Mouse (Mus musculus) kidney, postnatal 25 days (tissue): ENCODE results near the gene Gm3336.

ENCODE experiments used
- DNase-seq, 2 experiments: peaks; one replicate each; pipeline ENCODE4 v3.0.0; 2021; ENCODE audit warnings: mixed read lengths in 2 of 2

Gm3336 gene

DNA sequence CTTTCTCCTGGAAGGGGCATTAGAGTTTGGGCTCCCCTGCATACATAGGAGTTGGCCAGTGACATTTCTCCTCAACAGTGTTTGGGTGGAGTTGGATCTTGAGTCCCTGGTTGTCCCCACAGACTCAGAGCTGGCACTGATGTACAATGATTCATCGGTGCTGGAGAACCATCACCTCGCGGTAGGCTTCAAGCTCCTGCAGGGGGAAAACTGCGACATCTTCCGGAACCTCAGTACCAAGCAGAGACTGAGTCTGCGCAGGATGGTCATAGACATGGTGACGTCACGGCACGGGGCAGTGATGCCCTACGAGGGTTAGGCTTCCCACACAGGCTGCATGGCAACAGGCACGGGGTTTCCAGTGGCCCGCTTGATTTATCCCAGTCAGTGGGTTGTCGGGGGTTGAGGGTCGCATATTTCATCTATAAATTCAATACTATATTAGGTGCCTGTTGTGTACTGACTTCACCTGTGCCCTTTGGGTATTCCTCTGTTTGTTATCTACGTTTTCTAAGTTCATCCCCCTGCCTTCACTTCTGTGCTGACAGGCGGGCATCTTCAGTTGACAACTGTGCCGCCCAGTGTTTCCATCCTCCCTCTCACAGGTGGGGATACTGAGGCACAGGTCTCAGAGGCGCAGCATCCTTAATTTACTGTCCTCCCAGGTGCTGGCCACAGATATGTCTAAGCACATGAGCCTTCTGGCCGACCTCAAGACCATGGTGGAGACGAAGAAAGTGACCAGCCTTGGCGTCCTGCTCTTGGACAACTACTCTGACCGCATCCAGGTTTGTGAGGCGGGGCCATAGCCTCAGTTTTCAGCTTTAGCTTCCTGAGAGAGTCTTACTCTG, 30.1 kb downstream of the Gm3336 start:
- peak in 1 of 2 experiments; percentile 40 for DNase-seq

- DNase-seq: peak in 1 of 2 experiments; percentile 33
These were observed 30.8 kb downstream of the Gm3336 start for GRCm38 (mm10) chr8:70749097-70749674.

- DNase-seq: peak in 1 of 2 experiments; percentile 42
These were observed 31.9 kb downstream of the Gm3336 start for GRCm38 (mm10) chr8:70750128-70750680.

GRCm38 (mm10) chr8:70752000-70752764, 33.8 kb downstream of the Gm3336 start:
- DNase-seq: peak; percentile 89 to 95

DNA sequence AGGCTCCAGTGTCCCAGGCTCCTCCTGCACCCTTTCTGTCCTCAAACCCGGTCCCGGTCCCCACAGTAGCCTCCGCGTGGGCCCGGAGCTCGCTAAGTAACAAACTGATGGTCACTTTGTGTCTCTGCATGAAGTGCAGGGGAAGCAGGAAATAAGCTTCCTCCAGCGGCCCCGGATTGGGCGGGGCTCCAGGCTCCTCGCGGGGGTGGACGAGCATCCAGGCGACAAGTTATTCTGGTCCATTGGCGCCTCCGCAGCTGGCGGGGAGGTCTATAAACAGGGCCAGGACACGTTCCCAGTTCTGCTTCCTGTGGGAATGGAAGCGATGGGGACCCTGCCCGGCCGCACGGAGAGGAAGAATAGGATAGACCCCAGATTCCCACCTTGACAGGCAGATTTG, 34.8 kb downstream of the Gm3336 start:
- DNase-seq: peak; percentile 87 to 95

DNA sequence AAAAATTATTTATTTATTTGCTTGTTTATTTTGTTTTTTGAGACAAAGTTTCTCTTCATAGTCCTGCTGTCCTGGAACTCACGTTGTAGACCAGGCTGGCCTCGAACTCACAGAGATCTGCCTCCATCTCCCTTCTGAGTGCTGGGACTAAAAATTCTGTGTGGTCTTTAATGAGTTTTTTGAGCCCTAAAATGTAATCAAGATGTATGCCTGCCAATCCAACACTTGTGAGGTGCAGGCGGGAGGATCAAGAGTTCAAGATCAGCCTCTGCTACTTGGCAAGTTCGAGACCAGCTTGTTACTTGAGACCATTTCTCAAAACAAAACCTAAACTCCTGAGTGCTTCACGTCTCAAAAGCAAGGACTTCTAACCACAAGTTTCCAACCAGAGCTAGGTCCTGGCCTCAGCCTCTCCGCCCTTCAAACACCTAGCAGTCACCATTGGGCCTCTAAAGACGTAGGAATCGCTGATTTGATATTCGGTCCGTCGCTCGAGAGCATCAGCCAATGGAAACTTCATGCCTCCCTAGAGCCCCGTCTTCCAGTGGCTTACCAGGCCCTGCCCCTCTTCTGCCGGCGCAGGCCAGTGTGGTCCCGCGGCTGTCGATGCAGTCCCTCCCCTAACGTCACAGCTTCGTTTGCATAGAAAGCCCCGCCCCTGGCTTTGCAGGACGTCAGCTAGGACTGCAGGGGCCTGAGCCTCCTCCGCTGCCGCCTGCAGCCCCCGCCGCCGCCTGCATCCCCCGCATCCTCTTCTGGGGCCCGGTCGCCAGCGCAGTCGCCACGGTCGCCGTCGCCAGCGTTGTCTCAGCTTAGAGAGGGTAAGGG, 35.9 kb downstream of the Gm3336 start, which contains the start of gene Rab3a:
Gene Rab3a (plus strand): TSS at position 637 of the 828 bp plus-strand sequence.
- peak; percentile 97 to 100 for DNase-seq

GRCm38 (mm10) chr8:70754871-70755660, 36.7 kb downstream of the Gm3336 start:
- DNase-seq: peak; percentile 50 to 80

DNA sequence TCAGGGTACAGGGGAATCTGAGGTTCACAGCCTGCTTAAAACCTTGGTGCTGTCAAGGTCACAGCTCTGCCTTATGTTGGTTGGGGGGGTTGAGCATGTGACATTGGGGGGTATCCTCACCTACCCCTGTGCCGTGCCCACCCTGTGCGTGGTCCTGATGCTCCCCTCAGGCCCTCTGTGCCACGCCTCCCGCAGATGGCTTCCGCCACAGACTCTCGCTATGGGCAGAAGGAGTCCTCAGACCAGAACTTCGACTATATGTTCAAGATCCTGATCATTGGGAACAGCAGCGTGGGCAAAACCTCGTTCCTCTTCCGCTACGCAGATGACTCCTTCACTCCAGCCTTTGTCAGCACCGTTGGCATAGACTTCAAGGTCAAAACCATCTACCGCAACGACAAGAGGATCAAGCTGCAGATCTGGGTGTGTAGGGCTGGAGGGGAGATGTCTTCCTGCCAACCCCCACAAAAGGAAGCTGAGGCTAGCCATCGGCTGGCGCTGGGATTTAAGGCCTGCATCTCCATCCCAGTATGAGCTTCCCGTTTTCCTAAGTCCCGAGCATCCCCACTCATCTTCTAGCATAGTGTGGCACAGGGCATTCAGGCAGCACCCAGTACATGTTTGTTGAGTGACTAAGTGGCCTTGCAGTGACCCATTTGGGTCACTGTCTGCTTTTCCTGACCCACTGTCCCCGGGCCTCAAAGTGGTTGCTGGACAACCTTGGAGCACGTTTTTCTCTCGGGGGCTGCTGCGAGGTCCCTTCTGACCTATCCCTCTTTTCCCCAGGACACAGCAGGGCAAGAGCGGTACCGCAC, 37.5 kb downstream of the Gm3336 start:
- DNase-seq: peak in 1 of 2 experiments; percentile 38

GRCm38 (mm10) chr8:70756476-70757040, 38.2 kb downstream of the Gm3336 start:
- peak in 1 of 2 experiments; percentile 33 for DNase-seq

- DNase-seq: peak in 1 of 2 experiments; percentile 54
These were observed 39.4 kb downstream of the Gm3336 start for GRCm38 (mm10) chr8:70757523-70758307.

GRCm38 (mm10) chr8:70758308-70758615, 39.9 kb downstream of the Gm3336 start:
- DNase-seq: peak in 1 of 2 experiments; percentile 36

GRCm38 (mm10) chr8:70758616-70759561, 40.5 kb downstream of the Gm3336 start:
- peak in 1 of 2 experiments; percentile 70 for DNase-seq

DNA sequence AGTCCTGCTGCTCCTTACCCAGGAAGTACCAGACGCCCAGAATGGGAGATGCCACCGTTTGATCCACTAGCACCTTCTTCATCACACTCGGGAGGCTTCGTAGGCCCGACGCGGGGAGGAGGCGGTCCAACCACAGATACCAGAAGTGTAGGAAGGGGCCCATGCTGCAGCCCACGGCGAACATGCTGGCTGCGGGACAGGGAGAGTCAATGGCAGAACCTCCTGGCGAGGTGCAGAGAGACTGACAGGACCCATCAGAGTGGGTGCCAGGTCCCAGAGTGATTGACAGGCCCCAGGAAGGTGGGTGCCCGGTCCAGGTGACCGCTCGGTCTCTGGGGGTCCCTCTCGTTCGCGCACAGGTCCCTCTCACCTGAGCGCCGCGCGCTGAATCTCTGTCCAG, 42.0 kb downstream of the Gm3336 start:
- no peak for DNase-seq

DNA sequence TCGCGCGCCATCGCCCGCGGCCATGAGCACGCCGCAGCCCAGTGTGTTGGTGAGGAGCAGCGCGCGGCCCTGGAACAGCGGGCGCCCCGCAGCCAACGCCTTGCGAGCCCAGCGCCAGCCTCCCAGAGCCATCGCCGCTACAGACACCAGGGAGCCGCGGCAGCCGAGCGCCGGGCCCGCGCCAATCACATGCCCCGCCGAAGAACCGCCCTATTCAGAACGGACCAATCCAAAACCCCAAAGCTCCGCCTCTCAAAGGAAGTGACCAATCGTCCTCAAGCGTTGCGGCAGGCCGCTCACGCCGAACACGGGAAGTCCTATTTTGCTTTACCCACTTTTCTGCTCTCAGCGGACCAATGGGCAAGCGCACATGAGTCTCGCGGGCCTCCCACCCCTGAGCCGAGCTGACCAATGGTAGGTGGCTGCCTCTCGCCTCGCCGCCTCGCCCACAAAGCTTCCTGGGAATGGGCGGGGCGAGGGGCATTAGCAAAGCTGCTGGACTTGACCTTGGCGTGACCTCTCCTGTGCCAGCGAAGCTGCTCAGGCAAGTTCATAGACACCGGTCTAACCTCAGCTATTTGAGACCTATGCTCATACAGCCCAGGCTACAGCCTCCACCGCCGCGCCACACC, 42.5 kb downstream of the Gm3336 start, which contains the start of gene Mpv17l2:
Gene Mpv17l2 (minus strand): TSS at position 172 of the 632 bp plus-strand sequence.
- DNase-seq: peak; percentile 97 to 99

GRCm38 (mm10) chr8:70762118-70762517, 43.8 kb downstream of the Gm3336 start:
- DNase-seq: peak in 1 of 2 experiments; percentile 61

DNA sequence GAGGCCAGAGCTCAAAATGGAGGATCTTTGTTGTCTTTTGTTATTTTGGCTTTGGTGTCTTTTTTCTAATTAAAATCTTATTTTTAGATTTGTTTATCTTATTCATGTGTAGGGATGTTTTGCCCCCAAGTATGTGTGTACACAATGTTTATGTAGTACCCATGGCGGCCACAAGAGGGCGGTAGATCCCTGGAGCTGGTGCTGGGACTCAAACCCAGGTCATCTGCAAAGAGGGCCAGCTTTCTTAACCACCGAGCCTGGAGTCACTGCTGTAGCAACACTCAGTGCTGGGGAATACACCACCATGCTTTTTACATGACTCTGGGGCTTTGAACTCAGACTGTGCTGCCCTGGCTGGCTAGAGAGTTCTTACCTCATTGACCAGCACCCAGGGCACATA, 45.0 kb downstream of the Gm3336 start:
- DNase-seq: peak in 1 of 2 experiments; percentile 85

- DNase-seq: no peak
These were observed 45.7 kb downstream of the Gm3336 start for GRCm38 (mm10) chr8:70764026-70764425.
